Mouse (Mus musculus): ENCODE measurements around the gene Haus4.

- no peak for TF ChIP-seq CTCF (IDR thresholded peaks at IDR 0.05; ENCODE audit: control insufficient read depth, insufficient read depth, insufficient replicate concordance, low read depth, low read length)
- no peak for TF ChIP-seq POLR2A (IDR thresholded peaks at IDR 0.05; ENCODE audit: control insufficient read depth, low read depth, low read length)
Observed at GRCm38 (mm10) chr14:54496706-54497105, 57.7 kb downstream of the Haus4 start.
